In genomic region chr2:80038642-80039445, GRCm38 (mm10) we compare ENCODE assay signal across 9 mouse cellular contexts.
A peak's percentile ranks its signal among the peaks of the same experiment; 100 is the strongest.
DNase-seq lines count a peak whose midpoint lies in the region; ATAC-seq and TF ChIP-seq lines count a peak whose summit lies in the region.
"Had no signal": no experiment of that assay in that cellular context is flagged by ENCODE, and none has a peak within 500 bp of the region (broad histone marks: within the 10 kb centered on the region; RNA-seq: fewer than 3 reads in every experiment).

No protein-coding gene starts in this region.

- no peaks in the 10 kb centered on the region for H3K4me1 ChIP-seq in lung, postnatal 0 days (ENCODE audit: insufficient read depth, low read depth, low read length)
- no peaks in the 10 kb centered on the region for H3K4me1 ChIP-seq in cerebellum, adult 2 months (ENCODE audit: control insufficient read depth, insufficient read depth, low read length)

- H3K9me3 ChIP-seq in lung, postnatal 0 days (ENCODE audit: low read length): no peaks in the 10 kb centered on the region

- TF ChIP-seq POLR2A in cerebellum, adult 2 months (IDR thresholded peaks at IDR 0.05; ENCODE audit: borderline replicate concordance, insufficient read depth, low read length): no peak

- peak overlapping the region; percentile 66 for H3K27ac ChIP-seq in lung, postnatal 0 days (ENCODE audit: low read length)
- no peak overlapping the region for H3K27ac ChIP-seq in cerebellum, adult 2 months (ENCODE audit: insufficient read depth, low read length)

- peak; percentile 22 for DNase-seq in urinary bladder, adult 2 months (ENCODE audit: low spot score)
- DNase-seq in urinary bladder, postnatal 10 days (ENCODE audit: low spot score): no peak
- DNase-seq in kidney, adult 11 months: peak; percentile 64
- peak; percentile 80 for DNase-seq in lung, postnatal 0 days (ENCODE audit: low spot score)
- no peak for DNase-seq in embryo, embryonic 10.5 days (ENCODE audit: low spot score)
- no peak for DNase-seq in cerebellum, adult 2 months

- no peak overlapping the region for H3K9ac ChIP-seq in lung, postnatal 0 days (replicated peaks; ENCODE audit: low read depth)

- peak overlapping the region; percentile 35 for H3K4me3 ChIP-seq in lung, postnatal 0 days (ENCODE audit: low read depth, low read length)
- H3K4me3 ChIP-seq in cerebellum, adult 2 months (replicated peaks; ENCODE audit: insufficient read depth, low read depth, low read length): no peak overlapping the region
- H3K4me3 ChIP-seq: erythroblast, embryonic 14.5 days had no signal

- 29% methylated on average over 10 of the region's 10 CpGs for WGBS in lung, postnatal 0 days
- WGBS in cerebellum, adult 2 months: 61% methylated on average over 10 of the region's 10 CpGs

- no peaks in the 10 kb centered on the region for H3K36me3 ChIP-seq in lung, postnatal 0 days (ENCODE audit: insufficient read depth, low read length)

- TF ChIP-seq CTCF in lung, postnatal 0 days (IDR thresholded peaks at IDR 0.05): no peak
- TF ChIP-seq CTCF in cerebellum, adult 2 months (IDR thresholded peaks at IDR 0.05; ENCODE audit: borderline replicate concordance, insufficient read depth, low read depth, low read length): no peak

- no peaks in the 10 kb centered on the region for H3K27me3 ChIP-seq in lung, postnatal 0 days (replicated peaks; ENCODE audit: insufficient read depth, low read length)
- no peaks in the 10 kb centered on the region for H3K27me3 ChIP-seq in cerebellum, adult 2 months (ENCODE audit: control insufficient read depth, insufficient read depth, low read length)

- peak overlapping the region; percentile 50 for H3K4me2 ChIP-seq in lung, postnatal 0 days (replicated peaks; ENCODE audit: low read depth, low read length)

- peak; percentile 89 for ATAC-seq in lung, postnatal 0 days
- no peak for ATAC-seq in inflammation-experienced regulatory T-cells, adult 6 months
- no peak for ATAC-seq in erythroblast, adult 5-6 weeks (replicated peaks; ENCODE audit: low FRiP score, poor library complexity, severe bottlenecking)

- TF ChIP-seq EP300 in lung, postnatal 0 days (IDR thresholded peaks at IDR 0.05): peak; percentile 66

Comparison
In these comparisons a context has a peak if more than half of its experiments do, and no peak if none do; other contexts are left out.
1. DNase-seq: peak in urinary bladder, adult 2 months (single experiment), kidney, adult 11 months (single experiment) and lung, postnatal 0 days (single experiment); none in urinary bladder, postnatal 10 days (single experiment), embryo, embryonic 10.5 days (single experiment) and cerebellum, adult 2 months (0 of 2).